Mouse (Mus musculus): ENCODE measurements around the gene Ckb.

Ckb gene

GRCm38 (mm10) chr12:111692899-111693298 lies 20.8 kb upstream of the Ckb start:
- DNase-seq (ENCODE audit: low read depth): no peak

- no peak for DNase-seq (ENCODE audit: low read depth)
Measured at GRCm38 (mm10) chr12:111691346-111691872, 19.3 kb upstream of the Ckb start.

DNA sequence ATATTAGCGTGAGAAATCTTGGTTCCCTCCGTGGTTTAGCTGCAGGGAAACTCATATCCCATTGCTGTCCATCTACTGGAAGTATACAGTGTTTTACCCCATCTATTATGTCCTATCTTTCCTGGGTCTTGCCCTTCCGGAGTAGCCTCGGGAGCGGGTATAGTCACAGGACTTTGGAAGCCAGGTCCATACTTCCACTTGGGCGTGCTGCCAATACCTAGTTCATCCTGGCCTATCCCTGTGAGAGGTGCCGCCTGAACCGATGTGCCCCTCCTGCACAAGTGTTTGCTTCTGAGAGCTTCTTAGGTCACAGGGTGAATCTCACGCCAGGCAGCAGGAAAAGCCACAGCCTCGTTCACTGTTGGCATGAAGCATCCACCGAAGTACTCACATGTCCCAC lies 17.3 kb upstream of the Ckb start:
- DNase-seq (ENCODE audit: low read depth): no peak

- DNase-seq (ENCODE audit: low read depth): no peak
Measured at GRCm38 (mm10) chr12:111688069-111688428, 15.9 kb upstream of the Ckb start.

DNA sequence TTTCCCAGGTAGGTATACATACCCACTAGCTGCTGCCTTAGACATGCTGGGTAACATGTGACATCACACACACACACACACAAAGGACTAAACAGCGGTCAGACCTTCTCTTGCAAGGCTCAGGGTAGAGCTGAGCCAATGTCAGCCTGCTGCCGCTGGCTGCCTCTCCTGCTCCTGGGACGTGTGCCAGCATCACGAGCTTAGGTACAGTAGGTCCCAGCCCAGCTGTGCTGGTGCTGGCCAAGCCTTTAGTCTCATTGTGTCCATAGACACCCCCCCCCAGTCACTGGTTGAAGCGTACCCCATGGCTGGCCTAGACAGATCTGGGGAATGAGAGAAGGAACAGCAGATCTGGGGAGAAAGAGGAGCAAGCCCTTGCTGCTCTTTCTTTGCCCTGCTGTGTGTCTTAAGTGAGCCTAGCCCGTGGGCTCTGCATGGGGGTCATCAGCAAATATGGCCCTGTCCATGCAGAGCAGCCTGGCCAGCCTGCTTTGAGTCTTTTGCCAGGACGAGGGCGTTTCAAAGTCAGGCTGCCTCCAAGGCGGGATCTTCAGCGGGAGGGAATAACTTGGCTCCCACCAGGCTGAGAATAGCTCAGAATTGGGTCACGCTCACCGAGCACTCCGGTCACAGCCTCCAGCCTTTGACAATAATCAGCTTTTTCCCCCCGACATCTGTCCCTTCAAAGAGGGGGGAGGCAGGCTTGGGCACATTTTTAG lies 15.4 kb upstream of the Ckb start:
- DNase-seq (ENCODE audit: low read depth): no peak

DNA sequence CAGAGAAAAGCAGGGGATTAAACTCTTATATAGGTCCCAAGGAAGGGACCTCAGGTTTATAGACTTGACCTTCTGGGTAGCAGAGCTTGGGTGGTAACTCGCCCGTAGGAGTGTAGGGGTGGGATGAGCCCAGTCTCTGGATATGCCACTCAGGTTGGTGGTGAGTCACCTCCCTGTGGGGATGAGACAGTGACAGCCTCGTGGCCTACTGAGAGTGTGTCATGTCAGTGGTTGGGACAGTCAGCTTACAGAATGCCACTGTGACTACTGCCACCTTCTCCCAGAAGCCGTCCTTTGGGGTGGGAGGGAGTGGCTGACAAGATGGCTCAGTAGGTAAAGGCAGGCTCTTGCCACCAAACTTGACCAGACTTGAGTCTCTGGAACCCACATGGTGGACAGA lies 14.3 kb upstream of the Ckb start:
- no peak for DNase-seq (ENCODE audit: low read depth)

- DNase-seq (ENCODE audit: low read depth): no peak
Measured at GRCm38 (mm10) chr12:111682806-111683205, 10.7 kb upstream of the Ckb start.

DNA sequence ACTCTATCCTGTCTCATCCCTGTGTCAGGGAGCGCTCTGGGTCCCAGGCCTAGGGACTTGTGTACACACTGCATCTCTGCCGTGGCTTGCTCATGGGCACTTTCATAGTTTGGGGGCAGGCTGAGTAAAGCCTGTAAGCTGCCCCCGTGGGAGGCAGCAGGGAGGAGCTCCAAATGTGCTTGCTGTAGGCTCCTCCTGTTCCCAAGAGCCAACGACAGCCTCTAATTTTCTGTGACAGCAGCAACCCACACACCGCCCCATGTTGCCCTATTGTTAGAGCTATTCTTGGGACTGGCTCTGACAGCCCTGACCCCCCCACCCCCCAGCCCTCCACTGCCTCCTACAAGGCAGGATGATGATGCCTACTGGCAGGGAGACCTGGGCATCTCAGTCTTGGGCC lies 9.9 kb upstream of the Ckb start:
- no peak for DNase-seq (ENCODE audit: low read depth)

DNA sequence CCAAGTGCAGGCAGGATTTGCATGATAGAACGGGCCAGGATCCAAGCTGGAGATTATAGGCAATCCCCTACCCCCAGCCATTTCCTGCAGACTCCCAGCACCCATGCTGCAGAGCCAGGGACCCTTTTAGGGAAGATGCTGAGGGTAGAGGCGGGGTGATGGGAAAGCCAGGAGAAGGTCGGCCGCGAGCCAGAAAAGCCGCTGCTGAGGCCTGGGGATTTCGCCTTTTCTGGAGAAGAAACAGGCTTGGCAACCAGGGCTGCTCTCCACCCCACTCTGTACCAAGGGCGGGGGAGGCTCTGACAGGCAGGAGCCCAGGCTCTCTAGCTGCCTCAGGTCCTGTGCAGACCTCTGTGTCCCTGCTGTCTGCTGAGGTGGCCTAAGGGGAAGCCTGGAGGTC lies 9.2 kb upstream of the Ckb start:
- no peak for DNase-seq (ENCODE audit: low read depth)

GRCm38 (mm10) chr12:111680661-111681060 lies 8.5 kb upstream of the Ckb start:
- DNase-seq (ENCODE audit: low read depth): no peak

DNA sequence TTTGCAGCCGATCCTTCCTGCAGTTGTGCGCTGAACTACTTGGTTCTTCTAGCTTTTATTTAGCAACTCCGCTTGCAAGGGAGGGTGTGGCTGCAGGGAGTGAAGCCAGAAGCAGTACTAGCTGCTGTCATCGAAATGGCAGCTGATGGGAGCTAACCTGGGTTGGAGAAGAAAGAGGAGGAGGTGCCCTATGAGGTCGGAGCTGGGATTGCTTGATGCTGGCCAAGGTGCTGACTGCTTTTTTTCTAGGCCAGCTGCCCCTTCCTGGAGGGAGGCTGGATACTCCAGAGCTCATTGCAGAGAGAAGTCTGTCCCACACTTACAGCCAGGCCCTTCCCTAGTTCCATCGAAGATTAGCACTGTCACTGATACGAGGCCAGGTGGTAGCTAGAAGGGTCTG lies 6.9 kb upstream of the Ckb start:
- DNase-seq (ENCODE audit: low read depth): no peak

GRCm38 (mm10) chr12:111678670-111678933 lies 6.5 kb upstream of the Ckb start:
- no peak for DNase-seq (ENCODE audit: low read depth)

GRCm38 (mm10) chr12:111677882-111678669 lies 5.9 kb upstream of the Ckb start, which contains the start of gene Trmt61a:
Gene Trmt61a (plus strand): TSS chr12:111678105.
- DNase-seq (ENCODE audit: low read depth): peak; percentile 91

GRCm38 (mm10) chr12:111677421-111677820 lies 5.3 kb upstream of the Ckb start:
- no peak for DNase-seq (ENCODE audit: low read depth)

DNA sequence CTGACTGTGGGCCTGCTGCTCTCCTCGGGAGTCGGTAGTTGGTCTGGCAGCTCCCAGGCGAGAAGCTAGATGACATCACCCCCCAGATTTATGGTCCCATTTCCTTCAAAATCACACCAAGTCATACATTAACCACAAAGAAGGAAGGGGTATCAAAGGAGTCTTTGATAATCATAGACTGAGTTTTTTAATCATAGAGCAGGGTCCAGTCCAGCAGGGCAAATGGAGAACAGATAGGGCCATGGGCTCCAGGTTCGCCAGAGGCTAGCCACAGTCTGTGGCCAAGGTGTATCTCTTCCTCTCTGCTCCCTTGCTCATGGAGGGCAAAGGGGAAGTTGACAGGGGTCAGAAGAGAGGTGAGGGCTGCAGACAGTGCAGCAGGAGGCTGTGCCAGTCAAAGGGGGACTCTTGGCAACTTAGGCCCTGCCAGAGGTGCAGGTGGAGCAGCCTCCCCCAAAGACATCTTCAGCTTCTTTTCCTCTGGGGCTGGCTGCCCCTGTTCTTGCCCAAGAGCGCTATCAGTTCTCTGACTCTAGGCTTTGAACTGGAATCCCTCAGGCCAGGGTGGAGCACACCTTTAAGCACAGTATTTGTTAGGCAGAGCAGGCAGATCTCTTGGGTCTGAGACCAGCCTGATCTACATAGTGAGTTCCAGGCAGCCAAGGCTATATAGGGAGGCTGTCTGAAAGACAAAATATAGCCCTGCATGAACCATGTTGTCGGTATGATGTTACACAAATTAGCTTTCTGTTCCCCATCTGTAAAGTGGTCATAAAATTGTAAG lies 3.9 kb upstream of the Ckb start:
- DNase-seq (ENCODE audit: low read depth): no peak

GRCm38 (mm10) chr12:111674850-111675486 lies 2.8 kb upstream of the Ckb start:
- DNase-seq (ENCODE audit: low read depth): no peak

DNA sequence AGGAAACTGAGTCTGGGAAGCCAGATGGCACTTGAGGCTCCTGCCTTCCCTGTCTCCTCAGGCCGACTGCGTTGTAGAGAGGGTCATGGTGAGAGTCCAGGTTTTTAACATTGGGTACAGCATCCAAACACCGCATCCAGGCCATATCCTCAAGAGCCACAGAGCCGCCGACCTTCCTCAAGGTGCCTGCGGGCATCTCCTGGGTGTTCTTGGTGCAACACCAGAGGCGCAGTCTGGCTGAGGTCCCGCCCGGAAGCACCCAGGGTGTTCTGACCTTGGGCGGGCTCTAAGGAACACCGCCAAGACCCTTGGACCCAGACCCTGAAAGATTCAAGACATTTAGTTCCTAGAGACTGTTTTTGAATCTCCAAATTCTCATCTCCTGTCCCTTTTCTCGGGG lies 443 bp upstream of the Ckb start:
- DNase-seq (ENCODE audit: low read depth): no peak

DNA sequence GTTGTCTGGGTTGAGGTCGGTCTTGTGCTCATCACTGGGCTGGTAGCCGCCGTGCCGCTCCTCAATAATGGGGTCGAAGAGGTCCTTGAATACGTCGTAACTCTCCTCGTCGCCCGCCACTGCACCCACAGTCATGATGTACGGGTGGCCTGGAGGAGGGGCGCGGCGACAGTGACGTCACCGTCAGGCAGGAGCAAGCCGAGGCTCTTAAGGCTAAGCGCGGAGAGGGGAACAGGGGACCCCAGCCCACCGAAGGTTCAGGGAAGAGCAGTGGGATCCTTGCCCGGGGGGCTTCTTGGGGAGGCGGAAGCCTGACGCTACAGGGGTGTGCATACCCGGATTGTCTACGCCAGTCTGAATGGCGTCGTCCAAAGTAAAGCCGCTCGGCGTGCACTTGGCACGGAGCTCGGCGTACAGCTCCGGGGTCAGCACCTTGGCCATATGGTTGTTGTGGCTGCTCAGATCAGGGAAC lies 671 bp downstream of the Ckb start:
- DNase-seq (ENCODE audit: low read depth): no peak

- DNase-seq (ENCODE audit: low read depth): no peak
Measured at GRCm38 (mm10) chr12:111670976-111671375, 1.2 kb downstream of the Ckb start.

DNA sequence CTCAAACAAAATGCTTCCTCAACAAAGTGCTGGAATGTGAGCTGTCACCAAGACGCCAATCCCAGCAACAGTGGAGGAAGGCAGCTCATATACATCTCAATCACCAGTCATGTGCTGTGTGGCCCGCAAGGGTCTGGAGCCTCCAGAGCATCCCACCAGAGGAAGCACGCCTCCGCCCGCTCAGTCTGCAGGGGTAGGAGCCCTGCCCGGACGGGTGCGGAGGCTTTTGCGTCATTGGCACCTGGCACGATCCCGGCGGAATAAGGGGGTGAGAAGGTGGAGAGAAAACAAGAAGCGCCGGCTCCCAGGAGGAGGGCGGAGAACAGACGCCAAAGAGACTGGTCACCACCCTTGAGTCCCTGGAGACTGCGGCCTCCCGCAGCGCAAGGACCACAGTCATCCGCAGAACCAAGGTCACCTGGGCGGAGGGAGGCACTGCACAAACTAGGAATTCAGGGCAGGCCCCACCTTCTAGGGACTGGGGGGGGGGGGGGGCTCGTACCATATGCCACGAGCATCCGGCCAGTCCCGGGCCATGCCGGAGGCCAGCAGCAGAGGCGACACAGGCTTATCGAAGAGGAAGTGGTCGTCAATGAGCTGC lies 1.7 kb downstream of the Ckb start:
- DNase-seq (ENCODE audit: low read depth): no peak

DNA sequence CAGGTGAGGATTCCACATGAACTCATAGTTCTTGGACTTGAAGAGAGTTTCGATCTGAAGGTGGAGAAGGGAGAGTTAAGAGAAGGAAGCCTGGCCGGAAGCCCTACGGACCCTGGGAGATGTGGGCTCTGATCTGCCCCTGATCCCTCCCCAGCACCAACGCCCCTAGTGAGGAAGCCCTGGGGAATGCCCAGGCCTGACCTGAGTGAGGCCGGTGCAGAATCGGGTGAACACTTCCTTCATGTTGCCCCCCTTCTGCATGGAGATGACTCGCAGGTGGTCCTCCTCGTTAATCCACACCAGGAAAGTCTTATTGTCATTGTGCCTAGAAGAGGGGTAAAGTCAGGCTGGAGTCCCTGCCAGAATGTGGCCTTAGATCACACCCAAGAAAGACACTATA lies 2.2 kb downstream of the Ckb start:
- no peak for DNase-seq (ENCODE audit: low read depth)
